Mouse (Mus musculus): ENCODE results near the gene C130050O18Rik.

DNA sequence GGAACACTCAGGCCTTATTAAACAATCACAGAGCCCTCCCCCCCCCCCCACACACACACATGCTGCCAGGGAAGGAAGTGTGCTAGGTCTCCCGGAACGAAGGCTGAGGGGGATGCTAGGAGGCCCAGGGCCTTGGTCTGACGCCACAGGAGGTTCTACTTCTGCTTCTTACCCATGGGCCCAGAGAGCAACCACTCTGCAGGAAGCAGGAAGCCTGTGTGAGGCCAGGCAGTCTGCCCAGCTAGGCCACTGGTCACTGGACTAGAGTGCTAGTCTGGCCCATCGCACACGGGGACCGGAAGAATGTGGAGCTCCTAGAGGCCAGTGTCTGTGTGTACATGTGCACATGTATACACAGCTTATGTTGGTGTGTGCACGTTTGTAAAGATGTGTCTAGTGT is 3.4 kb downstream of the C130050O18Rik start:
- TF ChIP-seq POLR2A (IDR thresholded peaks at IDR 0.05; ENCODE audit: extremely low read depth, insufficient read depth, low read length) (no peak), CTCF (IDR thresholded peaks at IDR 0.05; ENCODE audit: extremely low read depth, insufficient read depth, low read length) (no peak)
